Mouse (Mus musculus) forebrain, embryonic 15.5 days (tissue): Measurements from ENCODE around the gene Stx2. TPM values are rescaled to one million over a fixed set of nuclear protein-coding genes. Genes with fewer than 3 reads are reported as not detected.
A peak's percentile ranks its signal among the peaks of the same experiment; 100 is the strongest.

Source experiments
- ATAC-seq: fragments of 200-750 bp; cut with Nextera tagmentation; replicated peaks from 2 replicates; pipeline ENCODE4 v1.8.0; 2017; ENCODE audit warnings: mild to moderate bottlenecking, moderate TSS enrichment, moderate library complexity
- H3K27ac ChIP-seq: fragments of 300-500 bp; sonication (generic); replicated peaks from 2 replicates; pipeline ENCODE4 v1.5.1; 2015; ENCODE audit warnings: mild to moderate bottlenecking, inconsistent platforms
- H3K27me3 ChIP-seq: fragments of 300-500 bp; sonication (generic); 2 replicates; pipeline ENCODE4 v1.6.1; 2015; ENCODE audit warnings: inconsistent platforms
- H3K36me3 ChIP-seq: fragments of 300-500 bp; sonication (generic); 2 replicates; pipeline ENCODE4 v1.6.1; 2015; ENCODE audit warnings: mild to moderate bottlenecking, inconsistent platforms
- H3K4me1 ChIP-seq: fragments of 300-500 bp; sonication (generic); 2 replicates; pipeline ENCODE4 v1.6.1; 2015; ENCODE audit warnings: inconsistent platforms
- H3K4me2 ChIP-seq: fragments of 300-500 bp; sonication (generic); replicated peaks from 2 replicates; pipeline ENCODE4 v1.6.1; 2015; ENCODE audit warnings: mild to moderate bottlenecking, inconsistent platforms
- H3K4me3 ChIP-seq: fragments of 300-500 bp; sonication (generic); 2 replicates; pipeline ENCODE4 v1.5.1; 2015; ENCODE audit warnings: mild to moderate bottlenecking, inconsistent platforms
- H3K9ac ChIP-seq: fragments of 300-500 bp; sonication (generic); replicated peaks from 2 replicates; pipeline ENCODE4 v1.6.1; 2015; ENCODE audit warnings: mild to moderate bottlenecking, inconsistent platforms
- H3K9me3 ChIP-seq: fragments of 300-500 bp; sonication (generic); 2 replicates; pipeline ENCODE4 v1.6.1; 2016; ENCODE audit warnings: inconsistent platforms
- WGBS: fragments of 180-500 bp; shearing (Covaris S2); methylation state at CpG from one replicate; pipeline ENCODE4 v1.1.7; 2015; ENCODE audit warnings: mixed read lengths; 5-methylcytosine and 5-hydroxymethylcytosine counted together
- polyA plus RNA-seq: library from polyadenylated mRNA; unstranded; fragments of >200 nt; fragmentation: Nextera tagmentation; extraction: Ambion mirVana; gene quantifications from 2 replicates; pipeline ENCODE4 v1.2.1, GENCODE M21; 2015

Stx2 gene
- polyA plus RNA-seq, 1 experiment from 2014 or later: 21.3 TPM

DNA sequence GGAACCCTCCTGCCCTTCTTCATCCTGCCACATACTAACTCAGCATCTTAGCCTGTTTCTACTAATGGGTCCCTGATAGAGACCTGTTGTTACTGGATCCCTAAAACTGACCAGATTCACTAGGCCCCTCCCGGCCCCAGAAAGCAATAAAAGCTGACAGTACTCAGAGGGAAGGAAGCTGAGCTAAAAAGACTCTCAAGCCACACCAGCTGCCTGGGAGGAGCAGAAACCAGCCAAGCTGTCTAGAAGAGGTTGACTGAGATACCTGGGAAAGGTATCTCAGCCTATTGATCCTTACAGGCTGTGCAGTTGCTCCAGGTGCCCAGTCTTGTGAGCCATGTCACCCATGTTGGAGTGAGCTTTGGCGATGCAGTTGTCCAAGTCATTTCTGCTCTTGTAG is 17.4 kb upstream of the Stx2 start:
- H3K27ac ChIP-seq: no peak overlapping the region
- H3K9me3 ChIP-seq: no peaks in the 10 kb centered on the region
- WGBS: 97% methylated on average over 2 of the region's 2 CpGs
- H3K36me3 ChIP-seq: peaks cover 23% of the 10 kb centered on the region
- no peak for ATAC-seq
- H3K4me2 ChIP-seq: no peak overlapping the region
- no peaks in the 10 kb centered on the region for H3K27me3 ChIP-seq
- H3K9ac ChIP-seq: no peak overlapping the region
- no peak overlapping the region for H3K4me3 ChIP-seq
- peaks cover 12% of the 10 kb centered on the region for H3K4me1 ChIP-seq

DNA sequence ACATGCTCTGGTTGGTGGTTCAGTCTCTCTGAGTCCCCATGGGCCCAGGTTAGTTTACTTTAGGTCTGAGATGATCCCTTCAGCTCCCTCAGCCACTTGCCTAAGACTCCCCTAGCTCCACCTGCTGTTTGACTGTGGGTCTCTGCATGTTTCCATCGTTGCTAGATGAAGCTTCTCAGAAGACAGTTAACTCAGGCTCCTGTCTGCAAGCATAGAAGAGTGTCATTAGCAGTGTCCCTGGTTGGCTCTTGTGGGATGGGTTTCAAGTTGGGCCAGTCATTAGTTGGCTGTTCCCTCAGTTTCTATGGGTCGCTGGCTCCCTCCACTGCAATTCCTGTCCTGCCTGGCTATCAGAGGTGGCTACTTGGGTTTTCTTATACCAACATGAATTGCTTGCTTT is 16.7 kb upstream of the Stx2 start:
- peaks cover 23% of the 10 kb centered on the region for H3K36me3 ChIP-seq
- no peak overlapping the region for H3K4me3 ChIP-seq
- peaks cover 12% of the 10 kb centered on the region for H3K4me1 ChIP-seq
- no peak for ATAC-seq
- no peaks in the 10 kb centered on the region for H3K27me3 ChIP-seq
- H3K4me2 ChIP-seq: no peak overlapping the region
- 56% methylated on average over 2 of the region's 2 CpGs for WGBS
- no peak overlapping the region for H3K27ac ChIP-seq
- no peak overlapping the region for H3K9ac ChIP-seq
- no peaks in the 10 kb centered on the region for H3K9me3 ChIP-seq

DNA sequence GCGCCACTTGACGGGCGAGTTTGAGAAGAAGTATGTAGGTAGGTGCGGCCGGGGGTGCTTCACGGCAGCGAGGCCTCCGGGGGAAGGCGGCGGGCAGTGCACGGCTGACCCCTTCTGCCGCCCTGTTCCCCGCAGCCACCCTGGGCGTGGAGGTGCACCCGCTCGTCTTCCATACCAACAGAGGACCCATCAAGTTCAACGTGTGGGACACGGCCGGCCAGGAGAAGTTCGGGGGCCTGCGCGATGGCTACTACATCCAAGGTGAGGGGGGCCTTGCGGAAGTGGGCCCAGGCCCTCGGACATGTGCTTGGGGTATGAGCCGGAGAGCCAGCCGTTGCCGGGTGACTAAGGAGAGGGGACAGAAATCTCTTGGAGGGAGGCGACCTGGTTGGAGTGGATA is 12.4 kb upstream of the Stx2 start:
- peak overlapping the region; percentile 86 for H3K4me3 ChIP-seq
- H3K4me2 ChIP-seq: peak overlapping the region; percentile 71
- H3K4me1 ChIP-seq: peaks cover 19% of the 10 kb centered on the region
- H3K36me3 ChIP-seq: peaks cover 16% of the 10 kb centered on the region
- H3K27ac ChIP-seq: peak overlapping the region; percentile 96
- peak overlapping the region; percentile 91 for H3K9ac ChIP-seq
- no peaks in the 10 kb centered on the region for H3K27me3 ChIP-seq
- WGBS: 2% methylated on average over 28 of the region's 28 CpGs
- H3K9me3 ChIP-seq: no peaks in the 10 kb centered on the region
- peak; percentile 15 for ATAC-seq

DNA sequence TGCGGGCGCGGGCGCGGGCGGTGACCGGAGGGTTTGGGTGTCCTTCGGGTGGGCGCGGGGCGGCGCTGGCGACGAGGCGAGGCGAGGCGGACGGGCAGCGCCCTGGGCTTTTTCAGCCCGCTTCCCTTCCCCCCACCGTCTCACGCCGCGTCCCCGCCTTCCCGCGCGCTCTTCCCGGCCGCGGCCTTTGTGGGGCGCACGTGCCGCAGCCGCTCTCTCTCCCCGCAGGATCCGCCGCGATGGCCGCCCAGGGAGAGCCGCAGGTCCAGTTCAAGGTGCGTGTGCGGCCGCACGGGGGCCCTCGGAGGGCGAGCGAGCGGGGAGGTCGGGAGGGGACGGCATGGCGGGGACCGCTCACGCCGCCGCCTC is 11.9 kb upstream of the Stx2 start:
- Histone ChIP-seq H3K4me2 (peak overlapping the region; percentile 71), H3K4me3 (peak overlapping the region; percentile 86), H3K27me3 (no peaks in the 10 kb centered on the region), H3K4me1 (peaks cover 19% of the 10 kb centered on the region), H3K9me3 (no peaks in the 10 kb centered on the region), H3K36me3 (peaks cover 12% of the 10 kb centered on the region), H3K9ac (peak overlapping the region; percentile 91), H3K27ac (peak overlapping the region; percentile 96)
- ATAC-seq: peak; percentile 84
- WGBS: 0% methylated on average over 48 of the region's 56 CpGs

DNA sequence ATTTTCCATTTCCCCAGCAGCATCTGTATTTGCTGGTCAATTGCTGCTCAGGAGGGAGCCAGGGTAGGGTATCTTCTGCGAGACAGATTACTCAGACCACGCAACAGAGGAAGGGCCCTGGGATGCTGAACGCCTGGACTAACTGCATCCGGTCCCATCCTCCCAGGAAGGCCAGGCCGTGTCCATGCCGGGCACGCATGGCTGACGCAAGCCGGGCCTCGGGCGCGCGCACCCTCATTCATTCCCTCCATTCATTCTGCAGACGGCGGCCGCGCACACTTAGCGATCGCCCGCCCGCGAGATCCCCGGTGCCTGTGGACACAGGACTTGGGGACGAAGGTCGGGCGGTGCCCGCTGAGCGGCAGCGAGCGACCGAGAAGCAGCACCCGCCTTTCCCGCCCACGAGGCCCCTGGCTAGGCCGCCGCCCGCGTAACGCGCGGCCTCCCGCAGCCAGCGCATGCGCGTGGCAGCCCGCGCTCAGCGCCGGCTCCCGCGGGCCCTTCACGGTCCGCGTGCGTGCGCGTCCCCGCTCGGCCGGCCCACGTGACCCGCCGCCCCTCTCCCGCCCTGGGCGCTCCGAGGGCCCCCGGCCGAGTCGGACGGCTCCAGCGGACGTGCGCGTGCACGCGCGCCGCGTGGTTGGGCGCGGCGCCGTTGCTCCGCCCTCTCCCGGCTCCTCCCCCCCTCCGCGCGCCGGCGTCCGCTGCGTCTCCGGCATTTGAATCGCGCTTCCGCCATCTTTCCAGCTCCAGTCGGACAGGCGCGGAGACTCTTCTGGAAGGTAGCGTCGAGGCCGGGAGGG is 11.3 kb upstream of the Stx2 start, which contains the start of gene Ran:
Gene Ran (plus strand): TSS at position 573 of the 803 bp plus-strand sequence.
- peaks cover 19% of the 10 kb centered on the region for H3K4me1 ChIP-seq
- peak within 1 kb of the TSS; percentile 91 for H3K9ac ChIP-seq
- H3K4me3 ChIP-seq: peak within 1 kb of the TSS; percentile 86
- no peaks in the 10 kb centered on the region for H3K27me3 ChIP-seq
- H3K4me2 ChIP-seq: peak within 1 kb of the TSS; percentile 71
- peaks cover 10% of the 10 kb centered on the region for H3K36me3 ChIP-seq
- ATAC-seq: peak; percentile 89
- H3K27ac ChIP-seq: peak within 1 kb of the TSS; percentile 96
- WGBS: under 1% methylated on average over 99 of the region's 102 CpGs
- H3K9me3 ChIP-seq: no peaks in the 10 kb centered on the region

DNA sequence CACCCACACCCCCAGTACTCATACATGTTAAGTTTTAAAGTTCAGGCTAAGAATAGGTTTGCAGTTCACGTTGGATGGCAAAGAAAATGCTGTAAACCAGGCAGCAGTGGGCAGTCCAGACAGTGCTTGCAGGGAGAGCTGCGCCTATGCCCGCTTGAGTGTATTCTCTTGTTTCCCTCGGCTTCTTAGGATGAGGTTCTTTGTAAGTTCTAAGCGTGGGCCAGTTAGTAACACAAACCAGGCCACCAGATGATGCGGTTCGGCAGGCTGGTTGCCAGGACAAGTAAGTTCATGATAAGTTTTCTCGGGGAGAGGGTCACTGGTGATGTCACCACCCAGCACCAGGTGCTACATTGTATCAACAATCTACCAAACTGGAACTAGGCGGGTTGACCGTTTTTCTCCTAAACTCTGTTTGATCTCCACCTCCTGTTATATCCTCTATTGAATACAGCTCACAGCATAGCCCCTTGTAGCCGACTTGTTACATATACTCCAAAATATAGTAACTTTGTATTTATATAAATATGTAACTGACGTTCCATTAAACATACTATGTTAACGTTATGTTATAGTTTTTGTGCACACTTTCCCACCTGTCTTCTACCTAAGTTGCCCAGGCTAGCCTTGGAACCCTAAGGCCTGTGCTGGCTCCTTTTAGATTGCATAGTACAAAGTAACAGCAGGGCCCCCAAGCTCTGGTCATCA is 10.6 kb upstream of the Stx2 start:
- peaks cover 19% of the 10 kb centered on the region for H3K4me1 ChIP-seq

DNA sequence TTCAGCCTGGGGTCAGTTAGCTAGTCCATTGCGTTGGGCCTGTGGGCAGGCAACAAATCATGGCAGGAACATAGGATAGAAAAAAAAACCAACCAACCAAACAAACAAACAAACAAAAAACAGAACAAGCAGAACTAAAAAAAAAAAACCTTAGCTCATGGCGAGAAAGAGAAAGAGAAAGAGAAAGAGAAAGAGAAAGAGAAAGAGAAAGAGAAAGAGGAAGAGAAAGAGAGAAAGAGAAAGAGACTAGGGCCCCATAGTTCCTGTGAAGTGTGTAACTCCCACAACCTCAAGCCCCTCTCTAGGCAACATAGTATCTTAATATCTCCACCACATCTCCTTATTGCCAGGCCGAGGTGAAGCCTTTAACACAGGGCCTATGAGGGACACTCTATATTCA is 8.0 kb upstream of the Stx2 start:
- Histone ChIP-seq H3K27ac (no peak overlapping the region), H3K36me3 (no peaks in the 10 kb centered on the region), H3K4me3 (no peak overlapping the region), H3K27me3 (no peaks in the 10 kb centered on the region), H3K9me3 (no peaks in the 10 kb centered on the region), H3K9ac (no peak overlapping the region), H3K4me2 (no peak overlapping the region), H3K4me1 (peaks cover 8% of the 10 kb centered on the region)
- no peak for ATAC-seq
- WGBS: 93% methylated on average over 3 of the region's 3 CpGs

More for the DNA sequence above, 10.6 kb upstream of the Stx2 start:
- Histone ChIP-seq H3K9me3 (no peaks in the 10 kb centered on the region), H3K36me3 (peaks cover 6% of the 10 kb centered on the region), H3K27ac (peak overlapping the region; percentile 96), H3K4me3 (peak overlapping the region; percentile 86), H3K27me3 (no peaks in the 10 kb centered on the region), H3K4me2 (peak overlapping the region; percentile 70), H3K9ac (peak overlapping the region; percentile 83)
- WGBS: 88% methylated on average over 13 of the region's 13 CpGs
- no peak for ATAC-seq

DNA sequence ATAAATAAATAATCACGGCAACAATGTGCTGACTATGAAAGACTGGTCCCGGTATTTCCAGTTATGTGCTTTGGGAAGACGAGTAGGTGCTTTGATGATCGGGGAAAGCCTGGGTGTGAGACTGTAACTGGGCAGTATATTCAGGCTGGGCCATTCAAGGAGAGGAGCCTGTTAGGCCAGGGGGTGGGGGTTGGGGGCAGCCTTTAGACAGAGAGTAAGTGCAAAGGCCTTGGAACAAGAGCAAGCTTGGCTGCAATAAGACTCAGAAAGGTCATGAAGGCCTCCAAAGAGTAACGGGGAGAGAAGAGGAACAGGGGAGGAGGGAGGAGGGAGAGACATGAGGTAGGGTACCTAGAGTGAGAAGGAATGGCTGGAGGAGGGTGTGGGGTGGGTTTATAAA is 7.2 kb upstream of the Stx2 start:
- Histone ChIP-seq H3K27me3 (no peaks in the 10 kb centered on the region), H3K27ac (no peak overlapping the region), H3K4me1 (peaks cover 6% of the 10 kb centered on the region; the same call in 1 of the 2 replicates), H3K36me3 (no peaks in the 10 kb centered on the region), H3K9ac (no peak overlapping the region), H3K4me2 (no peak overlapping the region), H3K4me3 (no peak overlapping the region), H3K9me3 (no peaks in the 10 kb centered on the region)
- ATAC-seq: no peak
- WGBS: 89% methylated on average over 5 of the region's 5 CpGs

DNA sequence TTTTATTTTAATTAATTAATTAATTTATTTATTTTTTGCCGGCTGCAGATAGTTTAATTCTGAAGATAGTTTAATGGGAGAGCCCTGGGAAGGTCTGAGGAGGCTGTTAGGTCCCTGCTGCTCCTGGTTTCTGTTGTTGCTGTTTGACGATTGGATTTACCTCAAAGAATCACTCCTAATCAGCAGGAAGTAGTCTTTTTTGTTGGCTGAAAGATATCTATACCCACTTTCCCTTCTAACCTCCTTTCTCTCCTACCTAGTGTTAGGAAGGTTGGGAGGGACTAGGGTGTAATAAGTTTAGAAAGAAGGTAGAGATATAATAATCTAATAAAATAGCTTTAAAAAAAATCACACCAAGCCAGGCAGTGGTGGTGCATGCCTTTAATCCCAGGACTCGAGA is 6.6 kb upstream of the Stx2 start:
- Histone ChIP-seq H3K27me3 (no peaks in the 10 kb centered on the region), H3K4me3 (no peak overlapping the region), H3K4me1 (peaks cover 6% of the 10 kb centered on the region; the same call in 1 of the 2 replicates), H3K9me3 (no peaks in the 10 kb centered on the region), H3K27ac (no peak overlapping the region), H3K4me2 (no peak overlapping the region), H3K9ac (no peak overlapping the region), H3K36me3 (no peaks in the 10 kb centered on the region)
- 81% methylated on average over 3 of the region's 3 CpGs for WGBS
- ATAC-seq: no peak

DNA sequence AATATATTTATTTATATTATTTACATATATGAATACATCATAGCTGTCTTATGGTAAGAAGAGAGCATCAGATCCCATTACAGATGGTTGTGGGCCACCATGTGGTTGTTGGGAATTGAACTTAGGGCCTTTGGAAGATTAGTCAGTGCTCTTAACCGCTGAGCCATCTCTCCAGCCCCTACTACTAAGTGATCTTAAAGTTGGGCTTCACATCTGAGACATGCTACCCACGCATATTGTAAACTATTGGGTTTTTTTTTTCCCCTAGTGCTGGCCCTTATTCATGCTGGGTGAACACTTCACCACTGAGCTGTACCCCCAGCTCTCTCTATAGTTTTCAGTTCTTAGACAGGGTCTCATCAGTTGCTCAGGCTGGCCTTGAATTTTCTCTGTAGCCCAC is 2.6 kb upstream of the Stx2 start:
- Histone ChIP-seq H3K9me3 (no peaks in the 10 kb centered on the region), H3K36me3 (no peaks in the 10 kb centered on the region), H3K9ac (no peak overlapping the region), H3K27ac (no peak overlapping the region), H3K4me2 (no peak overlapping the region), H3K27me3 (no peaks in the 10 kb centered on the region), H3K4me1 (peaks cover 23% of the 10 kb centered on the region), H3K4me3 (no peak overlapping the region)
- no peak for ATAC-seq
- 85% methylated on average over 2 of the region's 2 CpGs for WGBS

DNA sequence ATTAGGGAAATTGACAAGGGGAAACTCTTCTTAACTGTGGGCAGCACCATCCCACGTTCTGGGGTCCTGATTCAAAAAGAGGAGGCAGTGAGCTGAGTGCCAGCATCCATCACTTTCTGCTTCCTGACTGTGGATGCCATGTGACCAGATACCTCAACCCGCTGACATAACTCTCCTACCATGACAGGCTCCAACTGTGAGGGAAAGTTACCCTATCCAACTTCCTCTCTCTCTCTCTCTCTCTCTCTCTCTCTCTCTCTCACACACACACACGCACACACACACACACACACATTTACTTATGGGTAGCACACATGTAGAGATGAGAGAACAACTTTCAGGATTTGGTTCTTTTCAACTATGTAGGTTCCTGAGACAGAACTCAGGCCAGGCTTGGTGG is 1.2 kb upstream of the Stx2 start:
- Histone ChIP-seq H3K9ac (no peak overlapping the region), H3K27ac (no peak overlapping the region), H3K27me3 (no peaks in the 10 kb centered on the region), H3K4me1 (peaks cover 23% of the 10 kb centered on the region), H3K4me3 (no peak overlapping the region), H3K9me3 (no peaks in the 10 kb centered on the region), H3K4me2 (no peak overlapping the region), H3K36me3 (no peaks in the 10 kb centered on the region)
- ATAC-seq: no peak
- 82% methylated on average over 3 of the region's 3 CpGs for WGBS

DNA sequence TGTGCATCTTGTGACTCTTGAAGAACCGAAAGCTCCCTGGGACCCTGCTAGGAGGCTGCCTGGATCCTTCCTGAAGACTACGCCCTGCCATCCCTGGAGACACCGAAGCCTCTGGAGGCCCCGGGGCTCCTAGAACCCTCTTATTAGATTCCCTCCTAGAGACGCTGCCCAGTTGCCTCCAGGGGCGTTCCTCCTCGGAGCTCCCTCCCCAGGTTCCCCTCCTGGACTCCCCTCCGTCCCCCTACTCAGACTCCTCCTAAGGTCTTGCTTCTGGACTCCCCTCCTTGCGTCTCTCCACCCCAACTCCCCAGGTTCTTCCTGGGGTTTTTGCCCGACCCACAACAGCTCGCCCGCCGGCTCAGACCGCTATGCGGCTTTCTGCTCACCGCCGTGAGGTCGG is 366 bp downstream of the Stx2 start:
- Histone ChIP-seq H3K4me3 (peak overlapping the region; percentile 62), H3K9me3 (no peaks in the 10 kb centered on the region), H3K27me3 (no peaks in the 10 kb centered on the region), H3K36me3 (no peaks in the 10 kb centered on the region), H3K9ac (peak overlapping the region; percentile 67), H3K27ac (0 out of 2 replicates have a peak overlapping the region, but pooled peaks have one; percentile 19), H3K4me2 (peak overlapping the region; percentile 71), H3K4me1 (peaks cover 23% of the 10 kb centered on the region)
- no peak; the same call in 1 of the 2 replicates for ATAC-seq
- WGBS: under 1% methylated on average over 18 of the region's 18 CpGs
